Mouse (Mus musculus) gastrocnemius, postnatal 14 days (tissue): ENCODE measurements around the gene Daam1. TPM values are rescaled to one million over a fixed set of nuclear protein-coding genes. Genes with fewer than 3 reads are reported as not detected.

Source experiments
- DNase-seq: peaks from one replicate; pipeline ENCODE4 v3.0.0; 2021; ENCODE audit warnings: mixed read lengths
- intact Hi-C: fragments of 180-260 bp; cut with DNase I; formaldehyde crosslinking; loops from one replicate; pipeline ENCODE4 v1.15.1; 2025; ENCODE audit warnings: low total_unique reads
- total RNA-seq, 2 experiments: library from RNA; stranded (reverse); gene quantifications; 2 replicates each; pipeline ENCODE4 v1.2.3; 2021

Gene Daam1
- total RNA-seq, 2 experiments from 2014 or later, result 12.5 to 16.1 TPM

DNA sequence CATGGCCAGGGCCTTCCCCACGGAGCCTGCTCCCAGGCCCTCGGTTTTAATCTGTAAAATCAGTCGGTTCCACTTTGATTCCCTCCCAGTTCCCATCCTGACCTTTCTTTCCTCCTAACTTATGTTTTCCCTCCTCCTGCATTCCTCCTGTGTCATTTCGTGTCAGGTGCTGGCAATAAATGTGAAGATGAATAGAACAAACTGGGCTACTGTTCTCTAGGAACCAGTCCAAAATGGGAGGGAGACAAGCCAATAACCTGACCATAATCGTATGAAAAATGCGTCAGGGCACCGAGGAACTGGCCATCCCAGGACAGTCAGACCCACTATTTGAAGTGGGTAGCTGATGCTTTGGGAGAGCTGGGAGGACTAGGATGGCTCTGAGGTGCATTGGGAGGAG lies 79.4 kb downstream of the Daam1 start:
- no peak for DNase-seq
- intact Hi-C loops, result no loop called here

DNA sequence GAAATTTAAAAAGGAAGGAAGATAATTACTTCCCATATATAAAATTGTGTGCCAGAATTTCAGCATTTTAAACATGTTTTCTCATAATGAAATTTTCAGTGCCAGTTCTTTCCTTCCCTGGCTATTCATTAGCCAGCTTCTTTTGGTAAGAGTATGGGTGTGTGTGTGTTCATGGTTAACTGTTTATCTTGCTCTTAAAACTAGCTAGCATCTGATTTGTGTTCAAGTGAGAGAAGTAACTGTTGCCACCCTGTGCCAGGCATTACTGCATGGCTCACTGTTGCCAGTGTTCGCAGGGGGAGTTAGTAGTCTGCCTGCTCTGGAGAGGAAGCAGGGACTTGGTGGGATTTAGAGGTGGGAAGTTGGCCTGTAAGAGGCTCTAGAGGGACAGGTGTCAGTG lies 81.4 kb downstream of the Daam1 start:
- intact Hi-C loops, result no loop called here
- no peak for DNase-seq

DNA sequence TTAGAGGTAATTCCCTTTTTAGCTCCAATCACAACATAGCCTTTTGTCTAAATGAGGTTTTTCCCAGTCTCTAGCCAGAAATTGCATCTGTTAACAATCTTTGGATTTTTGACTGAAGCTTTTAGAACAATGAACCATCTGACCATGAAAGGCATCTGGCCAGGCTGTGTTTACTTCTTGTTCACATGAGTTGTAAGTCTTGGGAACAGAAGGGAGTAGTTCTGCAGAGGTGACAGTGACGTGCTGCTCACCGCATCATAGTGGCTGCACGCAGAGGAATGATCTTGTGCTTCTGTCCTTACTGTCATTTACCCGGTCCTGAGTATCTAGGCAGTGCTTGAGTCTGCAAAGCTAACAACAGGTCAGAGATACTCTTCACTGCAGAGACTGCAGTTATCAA lies 88.3 kb downstream of the Daam1 start:
- intact Hi-C loops, result no loop called here
- peak; percentile 36 for DNase-seq

DNA sequence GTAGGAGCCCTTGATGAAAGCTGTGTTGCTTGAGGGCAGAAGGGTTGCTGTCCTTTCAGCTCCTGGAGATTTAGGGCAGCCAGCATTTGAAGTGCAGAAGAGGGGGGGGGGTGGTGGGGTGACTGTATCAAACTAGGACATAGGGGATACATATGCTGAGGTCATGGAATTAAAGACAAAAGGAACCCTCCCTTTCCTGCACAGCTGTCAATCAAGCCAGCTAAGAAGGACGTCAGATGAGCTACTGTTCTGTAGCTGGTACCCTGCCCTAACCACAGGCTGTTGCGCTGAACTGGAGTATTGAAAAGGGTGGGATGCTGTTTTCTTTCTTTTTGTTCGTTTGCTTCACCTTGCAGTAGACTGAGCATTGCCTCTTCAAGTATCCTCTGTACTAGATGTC lies 89.1 kb downstream of the Daam1 start:
- intact Hi-C loops, result no loop called here
- no peak for DNase-seq

DNA sequence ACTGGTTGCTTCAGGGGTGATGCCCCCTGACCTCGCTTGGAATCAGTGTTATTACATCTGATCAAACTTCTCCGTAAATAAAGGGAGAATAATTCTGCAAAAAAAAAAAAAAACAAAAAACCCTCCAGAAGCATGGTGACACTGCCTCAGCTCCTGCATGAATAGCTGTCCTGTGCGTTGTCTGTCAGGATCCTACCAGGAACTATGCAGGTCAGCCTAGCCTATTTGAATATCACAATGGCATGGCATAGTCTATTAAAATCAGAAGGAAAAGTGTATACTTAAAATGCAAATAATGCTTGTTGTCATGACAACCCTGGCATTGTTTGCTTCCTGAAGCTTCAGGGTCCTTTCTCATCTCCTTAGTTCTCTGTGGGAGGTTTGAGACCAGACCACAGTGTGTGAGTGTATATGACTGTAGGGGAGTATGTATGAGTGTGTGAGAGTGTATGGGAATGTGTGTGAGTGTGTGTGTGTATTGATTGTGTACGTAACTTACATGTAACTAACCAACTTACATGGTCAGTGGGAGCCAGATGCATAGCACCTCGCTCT lies 92.0 kb downstream of the Daam1 start:
- intact Hi-C loops, result no loop called here
- no peak for DNase-seq

DNA sequence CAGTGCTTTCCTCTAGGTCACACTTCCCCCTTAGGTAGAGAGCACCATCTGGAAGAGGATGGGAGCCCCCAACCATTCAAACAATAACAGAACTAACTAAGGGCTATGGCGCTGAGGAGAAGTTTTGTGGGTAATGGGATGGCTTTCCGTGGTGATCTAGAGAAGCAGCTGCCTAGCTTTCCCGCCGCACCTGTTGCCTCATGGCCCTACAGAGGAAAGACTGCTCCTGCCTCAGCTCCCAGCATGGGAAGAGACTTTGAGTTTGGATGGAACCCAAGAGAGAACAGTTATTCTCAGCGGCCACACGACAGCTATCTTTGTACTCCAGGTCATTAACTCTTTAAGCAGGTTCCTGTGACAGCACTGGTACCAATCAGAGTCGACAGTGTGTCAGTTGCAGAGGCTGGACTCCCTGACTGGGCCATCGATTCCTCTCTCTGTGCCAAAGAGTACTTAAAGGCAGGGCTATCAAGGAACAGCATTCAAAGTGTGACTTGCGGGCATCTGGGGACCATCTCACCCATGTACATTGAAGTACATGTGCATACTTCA lies 94.2 kb downstream of the Daam1 start:
- DNase-seq, result no peak
- intact Hi-C loops, result no loop called here

DNA sequence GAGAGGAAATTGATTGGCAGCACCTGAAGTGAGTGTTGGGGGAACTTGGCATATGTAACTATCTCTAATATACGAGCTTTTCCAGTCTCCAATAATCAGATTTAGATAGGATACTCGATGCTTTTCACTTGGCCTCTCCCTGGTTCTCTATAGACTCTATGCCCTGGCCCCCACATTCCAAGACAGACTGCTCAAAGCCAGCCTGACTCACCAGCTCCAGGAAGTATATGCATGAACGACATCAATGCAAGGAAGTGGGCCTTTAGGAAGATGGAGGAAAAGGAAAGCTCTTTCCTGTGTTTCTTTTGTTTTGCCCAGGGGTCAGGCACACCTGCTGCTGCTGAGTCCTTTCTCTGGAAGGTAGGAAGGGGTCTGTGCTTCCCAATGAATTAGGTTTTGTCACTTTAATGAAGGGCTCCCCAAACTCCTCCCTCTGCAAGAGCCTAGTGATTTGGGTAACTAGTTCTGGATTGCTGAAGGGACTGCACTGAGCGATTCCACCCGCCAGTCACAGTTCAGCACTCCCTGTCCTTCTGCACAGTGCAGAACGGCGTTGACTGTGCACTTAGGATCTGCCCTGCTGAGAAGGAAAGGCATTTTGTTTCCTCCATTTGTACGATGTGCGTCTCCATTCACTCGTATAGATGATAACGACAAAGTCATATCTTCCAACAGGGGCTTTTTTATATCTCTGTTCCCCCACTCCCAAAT lies 95.3 kb downstream of the Daam1 start:
- DNase-seq, result no peak
- intact Hi-C loops, result no loop called here

DNA sequence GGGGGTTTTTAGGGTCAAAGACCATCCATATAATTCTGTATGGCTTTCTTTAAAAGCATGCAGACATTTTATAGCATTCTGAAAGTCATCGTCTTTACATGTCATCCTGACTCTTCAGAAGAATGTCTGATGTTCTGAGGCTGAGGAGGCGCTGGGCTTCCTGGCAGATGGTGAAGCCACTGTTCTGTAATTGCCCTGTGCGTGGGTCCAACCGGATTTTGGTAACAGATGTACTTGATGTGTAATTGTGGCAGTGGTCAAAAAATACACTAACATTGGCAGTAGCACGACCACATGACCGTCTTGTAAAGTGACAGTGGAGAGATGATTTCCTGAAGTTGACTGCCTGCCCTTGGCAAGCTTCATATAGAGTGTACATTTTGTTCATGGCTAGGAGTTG lies 97.2 kb downstream of the Daam1 start:
- intact Hi-C loops, result no loop called here
- no peak for DNase-seq

DNA sequence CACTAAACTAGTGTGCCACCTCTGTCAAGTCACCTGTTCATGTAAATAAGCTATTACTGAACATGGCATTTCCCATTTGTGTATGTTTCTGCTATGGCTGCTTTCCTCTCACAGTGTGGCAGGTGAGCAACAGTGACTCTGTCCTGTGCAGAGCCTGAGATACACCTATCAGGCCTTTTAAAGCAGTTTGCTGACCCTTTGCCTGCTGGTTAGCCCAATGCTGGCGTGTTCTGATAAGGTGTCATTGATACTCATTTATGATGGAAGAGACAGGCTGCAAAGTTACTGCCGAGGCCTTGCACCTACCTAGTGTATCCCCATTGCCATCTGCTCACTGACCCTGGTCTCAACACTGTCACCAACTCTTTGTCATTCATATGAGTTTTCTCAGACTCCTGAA lies 99.0 kb downstream of the Daam1 start:
- intact Hi-C loops, result no loop called here

DNA sequence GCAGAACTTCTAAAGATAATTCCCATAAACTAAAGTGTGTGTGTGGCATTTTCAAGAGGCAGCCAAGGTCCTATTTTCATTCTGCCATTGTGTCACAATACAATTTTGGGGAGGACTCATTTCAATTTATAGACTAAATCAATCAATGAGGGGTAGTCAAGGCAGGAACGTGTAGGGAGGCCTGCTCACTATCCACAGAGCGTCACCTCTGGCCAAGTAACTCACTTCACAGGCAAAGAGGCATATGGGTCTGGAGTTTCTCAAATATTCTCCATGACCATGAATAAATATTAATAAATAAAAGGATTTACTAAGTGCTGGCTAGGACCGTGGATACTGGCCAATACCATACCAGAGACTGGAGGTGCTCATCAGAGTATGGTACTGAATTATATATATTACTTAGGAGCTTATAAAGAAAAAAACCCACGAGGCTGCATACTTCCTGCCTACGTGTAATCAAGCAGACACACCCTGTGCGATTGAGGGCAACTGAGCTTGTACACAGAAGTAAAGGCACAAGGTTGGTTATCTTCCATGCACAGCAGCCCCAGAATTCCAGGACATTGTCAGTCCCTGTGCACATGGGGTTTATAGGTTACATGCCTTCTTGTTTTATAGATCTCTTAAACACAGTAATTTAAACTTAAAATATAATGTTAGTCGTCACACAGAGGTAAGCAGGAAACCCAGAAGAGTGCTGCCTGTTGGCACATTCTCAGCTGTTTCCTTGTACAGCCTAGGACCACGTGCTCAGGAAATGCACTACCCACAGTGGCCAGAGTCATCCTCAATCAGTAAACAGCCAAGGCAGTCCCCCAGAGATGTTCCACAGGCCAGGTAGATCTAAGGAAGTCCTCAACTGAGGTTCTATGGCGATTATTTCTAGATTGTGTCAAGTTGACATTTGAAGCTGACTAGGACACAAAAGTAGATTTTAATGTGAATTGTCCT lies 101.8 kb downstream of the Daam1 start:
- DNase-seq, result no peak
- intact Hi-C loops, result no loop called here

More for the DNA sequence above, 99.0 kb downstream of the Daam1 start:
- DNase-seq, result no peak

DNA sequence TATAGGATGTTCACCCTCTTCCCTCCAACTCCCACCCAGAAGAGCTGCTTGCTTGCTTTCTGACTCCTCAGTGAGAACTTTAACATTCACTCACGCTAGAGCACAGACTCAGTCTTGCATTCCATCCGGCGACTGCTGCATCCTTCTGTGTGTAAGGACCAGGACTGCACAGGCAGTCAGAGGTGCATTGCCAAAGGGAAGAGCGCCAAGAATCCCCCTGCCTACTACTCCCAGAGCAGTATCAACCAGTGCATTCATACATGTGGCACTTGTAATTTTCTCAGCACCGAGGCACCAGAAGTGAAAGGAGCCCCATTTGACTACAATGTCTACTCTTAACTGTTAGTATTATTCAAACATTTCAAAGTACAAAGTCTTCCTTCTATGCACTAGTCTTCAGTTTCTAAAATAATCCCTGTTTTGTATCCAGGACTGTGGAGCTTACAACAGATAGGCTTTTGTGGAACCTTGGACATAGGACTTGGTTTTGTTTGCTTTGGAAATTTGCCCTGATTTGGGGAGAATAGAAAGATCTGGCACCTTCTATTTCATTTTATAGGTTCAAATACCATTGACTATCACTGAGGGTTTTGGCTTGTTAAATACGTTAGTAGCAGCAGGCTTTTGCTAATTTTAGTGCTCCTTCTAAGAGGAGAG lies 103.2 kb downstream of the Daam1 start:
- intact Hi-C loops, result no loop called here

DNA sequence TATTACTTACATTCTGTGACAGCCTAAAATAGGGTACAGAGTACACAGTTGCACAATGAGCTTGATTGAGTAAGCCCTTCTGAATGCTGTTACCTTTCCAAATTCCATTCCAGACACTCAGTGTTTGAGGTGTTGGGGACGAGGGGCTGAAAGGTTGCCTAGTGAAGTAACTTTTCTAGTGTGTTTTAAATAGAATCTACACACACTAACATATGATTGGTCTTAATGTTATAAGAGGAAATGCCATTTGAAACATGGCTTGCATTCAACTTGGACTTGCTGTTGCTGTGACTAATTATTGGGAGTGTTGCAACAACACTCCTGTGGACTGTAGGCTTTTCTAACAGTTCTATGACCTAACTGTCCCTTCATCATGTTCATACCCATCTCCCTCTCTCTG lies 105.8 kb downstream of the Daam1 start:
- DNase-seq, result no peak

More for the DNA sequence above, 103.2 kb downstream of the Daam1 start:
- no peak for DNase-seq

DNA sequence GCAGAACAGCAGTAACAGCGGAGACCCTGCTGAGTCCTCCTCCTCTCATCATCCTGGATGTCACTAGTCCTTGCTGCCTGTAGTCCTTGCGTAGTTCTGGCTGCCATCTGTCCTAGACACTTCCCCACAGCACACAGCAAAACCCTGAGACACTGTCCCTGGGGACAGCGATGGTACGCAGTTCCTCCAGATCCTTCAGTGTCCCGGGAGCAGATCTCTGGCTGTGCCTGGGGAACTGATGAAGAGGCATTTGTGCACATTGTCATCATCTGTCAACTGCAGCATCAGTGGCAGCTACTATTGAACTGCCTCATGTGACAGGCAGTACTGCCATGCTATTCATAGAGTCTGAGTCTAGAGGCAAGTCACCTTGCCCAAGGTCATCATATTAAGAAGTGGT lies 107.6 kb downstream of the Daam1 start:
- DNase-seq, result no peak
- intact Hi-C loops, result no loop called here

More for the DNA sequence above, 105.8 kb downstream of the Daam1 start:
- intact Hi-C loops, result no loop called here

DNA sequence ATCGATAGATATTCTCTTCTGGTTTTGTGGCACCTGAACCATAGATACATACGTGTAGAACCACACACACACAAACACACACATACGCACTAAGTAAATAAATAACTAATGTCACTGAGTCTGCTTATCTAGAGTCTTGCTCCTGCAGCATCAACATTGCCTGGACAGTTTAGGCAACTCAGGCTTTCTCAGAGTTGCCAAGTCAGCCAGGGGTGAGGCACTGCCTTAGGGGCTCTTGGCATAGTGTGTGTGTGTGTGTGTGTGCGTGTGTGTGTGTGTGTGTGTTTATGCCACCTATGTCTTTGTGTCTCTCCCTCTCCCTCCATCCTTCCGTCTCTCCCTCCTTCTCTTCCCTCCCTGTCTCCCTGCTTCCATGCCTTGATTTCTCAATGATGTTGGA lies 110.4 kb downstream of the Daam1 start:
- intact Hi-C loops, result no loop called here
- DNase-seq, result no peak

DNA sequence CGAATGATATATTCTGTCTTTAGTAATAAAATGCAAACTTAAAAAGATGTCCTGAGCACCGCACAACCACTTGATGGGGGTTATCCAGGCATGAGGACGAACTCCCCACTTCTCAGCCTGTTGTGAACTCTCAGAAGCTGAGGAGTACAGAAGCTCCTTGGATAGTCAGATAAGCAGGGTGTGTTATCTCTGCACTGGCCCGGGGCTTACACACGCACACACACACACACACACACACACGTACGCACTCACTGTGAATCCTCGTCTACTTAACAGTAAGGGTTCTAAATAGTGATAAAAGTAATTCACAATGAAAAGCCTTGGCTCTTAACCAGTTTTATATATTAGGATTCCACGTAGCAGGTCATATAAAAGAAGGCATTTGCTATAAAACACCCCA lies 112.2 kb downstream of the Daam1 start:
- intact Hi-C loops, result no loop called here

DNA sequence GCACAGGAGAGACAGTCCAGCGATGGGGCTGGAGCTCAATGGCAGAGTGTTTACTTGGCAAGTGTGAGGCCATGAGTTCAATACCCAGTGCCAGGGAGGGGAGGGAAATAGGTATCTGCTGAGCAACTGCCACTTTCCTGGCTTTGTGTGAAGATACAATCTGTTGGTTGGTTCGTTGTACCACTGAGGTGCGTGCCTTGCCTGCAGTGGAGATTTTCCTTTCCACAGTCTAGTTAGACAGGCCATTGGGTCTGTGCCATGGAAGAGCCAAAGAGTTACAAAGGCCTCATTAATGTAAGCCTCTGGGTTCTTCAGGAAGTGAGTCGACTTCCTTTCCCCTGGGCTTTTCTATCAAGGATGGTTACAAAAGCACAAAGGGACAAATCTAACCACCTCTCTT lies 112.8 kb downstream of the Daam1 start:
- no peak for DNase-seq
- intact Hi-C loops, result no loop called here

More for the DNA sequence above, 112.2 kb downstream of the Daam1 start:
- DNase-seq, result no peak

DNA sequence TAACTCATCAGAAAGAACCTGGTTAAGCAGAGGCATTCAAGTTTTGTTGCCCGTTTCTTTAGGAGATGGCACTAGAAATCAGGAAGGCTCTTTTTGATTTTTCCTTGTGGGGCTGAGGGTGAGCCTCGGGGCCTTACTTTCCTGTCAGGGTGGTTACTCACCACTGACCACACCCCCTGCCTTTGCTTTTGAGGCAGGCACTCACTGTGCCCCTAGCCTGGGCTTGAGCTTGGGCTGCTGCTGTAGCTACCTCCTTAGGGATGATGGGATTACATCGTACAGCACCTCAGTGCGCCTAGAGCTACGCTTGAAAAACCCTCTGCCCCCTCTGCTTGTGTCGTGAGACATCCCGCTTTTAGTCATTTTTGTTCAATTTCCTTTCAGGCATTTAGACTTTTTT lies 115.0 kb downstream of the Daam1 start:
- intact Hi-C loops, result no loop called here

DNA sequence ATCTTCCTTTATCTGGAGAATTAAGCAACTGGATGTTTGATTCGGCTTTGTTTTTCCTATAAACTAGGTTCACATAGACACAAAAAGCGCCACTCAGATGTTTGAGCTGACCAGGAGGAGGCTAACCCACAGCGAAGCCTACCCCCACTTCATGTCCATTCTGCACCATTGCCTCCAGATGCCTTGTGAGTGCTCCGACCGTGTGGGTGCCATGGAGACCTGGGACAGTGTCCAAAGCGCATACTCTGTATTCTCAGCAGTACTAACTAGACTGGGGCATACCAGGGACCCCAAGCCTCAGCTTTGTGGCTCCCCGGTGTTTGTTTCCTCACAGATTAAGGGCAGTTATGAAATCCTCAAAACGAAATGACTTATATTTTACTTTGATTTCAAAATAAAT lies 115.6 kb downstream of the Daam1 start:
- DNase-seq, result no peak

More for the DNA sequence above, 115.0 kb downstream of the Daam1 start:
- DNase-seq, result no peak

DNA sequence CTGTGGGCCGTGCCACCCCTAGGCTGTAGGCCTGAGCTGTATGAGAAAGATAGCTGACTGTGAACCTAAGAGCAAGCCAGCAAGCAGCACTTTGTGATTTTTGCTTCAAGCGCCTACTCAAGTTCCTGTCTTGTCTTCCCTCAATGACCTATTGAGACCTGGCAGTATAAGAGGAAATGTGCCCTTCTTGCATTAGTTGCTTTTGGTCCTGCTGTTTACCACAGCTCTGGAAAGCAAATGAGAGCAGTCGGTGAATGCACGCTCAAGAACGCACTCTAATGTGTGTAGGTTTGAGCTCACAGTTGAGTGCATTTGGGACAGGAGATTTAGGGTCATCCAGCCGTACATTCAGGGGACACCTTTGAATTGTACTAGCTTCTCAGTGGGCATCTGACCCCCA lies 118.1 kb downstream of the Daam1 start:
- DNase-seq, result no peak
- intact Hi-C loops, result no loop called here

More for the DNA sequence above, 115.6 kb downstream of the Daam1 start:
- intact Hi-C loops, result no loop called here

DNA sequence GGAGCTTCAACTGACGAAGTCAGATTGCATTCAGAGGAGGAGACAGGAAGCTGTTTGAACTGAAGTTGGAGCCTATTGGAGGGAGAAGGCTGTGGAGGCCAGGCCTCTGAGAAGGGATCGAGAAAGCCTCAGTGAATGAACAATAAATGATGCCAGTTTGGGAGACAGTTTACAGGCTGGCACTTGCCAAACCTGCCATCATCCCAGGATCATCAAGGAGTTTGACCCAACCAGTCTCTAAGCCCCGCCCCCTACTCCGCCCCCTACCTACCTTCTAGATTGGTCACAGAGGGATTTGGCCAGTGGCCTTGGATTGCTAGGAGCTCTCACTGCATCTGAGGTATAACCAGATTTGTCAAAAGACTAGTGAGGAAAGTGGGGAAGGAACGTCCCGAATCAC lies 118.7 kb downstream of the Daam1 start:
- intact Hi-C loops, result no loop called here
- no peak for DNase-seq
